Mouse (Mus musculus) cerebral cortex, adult 2 months (tissue): ENCODE data around the gene Celf5.

ENCODE experiments used
- WGBS: fragments of 180-500 bp; shearing (Covaris S2); methylation state at CpG from one replicate; pipeline ENCODE4 v1.1.7; 2018; 5-methylcytosine and 5-hydroxymethylcytosine counted together

Celf5 gene

GRCm38 (mm10) chr10:81452237-81452946 lies 30.1 kb downstream of the Celf5 start:
- 10% methylated on average over 36 of the region's 36 CpGs for WGBS

- WGBS: 73% methylated on average over 6 of the region's 6 CpGs
Measured at GRCm38 (mm10) chr10:81451365-81451745, 31.2 kb downstream of the Celf5 start.

- WGBS: 61% methylated on average over 9 of the region's 9 CpGs
Measured at GRCm38 (mm10) chr10:81450641-81451364, 31.7 kb downstream of the Celf5 start.

GRCm38 (mm10) chr10:81450140-81450539 lies 32.4 kb downstream of the Celf5 start:
- WGBS: 4% methylated on average over 7 of the region's 7 CpGs

GRCm38 (mm10) chr10:81445516-81445915 lies 37.0 kb downstream of the Celf5 start:
- WGBS: 34% methylated on average over 2 of the region's 2 CpGs

- WGBS: 46% methylated on average over 3 of the region's 3 CpGs
Measured at GRCm38 (mm10) chr10:81435436-81435835, 47.1 kb downstream of the Celf5 start.

GRCm38 (mm10) chr10:81434361-81435263 lies 47.9 kb downstream of the Celf5 start:
- 58% methylated on average over 15 of the region's 15 CpGs for WGBS

GRCm38 (mm10) chr10:81433541-81434289 lies 48.8 kb downstream of the Celf5 start:
- 59% methylated on average over 26 of the region's 26 CpGs for WGBS

GRCm38 (mm10) chr10:81432868-81433262 lies 49.6 kb downstream of the Celf5 start:
- WGBS: under 1% methylated on average over 17 of the region's 17 CpGs

GRCm38 (mm10) chr10:81432169-81432867 lies 50.2 kb downstream of the Celf5 start:
- 50% methylated on average over 21 of the region's 21 CpGs for WGBS

- WGBS: 18% methylated on average over 15 of the region's 15 CpGs
Measured at GRCm38 (mm10) chr10:81431526-81432168, 50.9 kb downstream of the Celf5 start.

GRCm38 (mm10) chr10:81430831-81431525 lies 51.5 kb downstream of the Celf5 start:
- 1% methylated on average over 54 of the region's 70 CpGs for WGBS

GRCm38 (mm10) chr10:81430141-81430830 lies 52.2 kb downstream of the Celf5 start:
- WGBS: 1% methylated on average over 68 of the region's 89 CpGs

- under 1% methylated on average over 20 of the region's 20 CpGs for WGBS
Measured at GRCm38 (mm10) chr10:81429605-81430061, 52.9 kb downstream of the Celf5 start.

GRCm38 (mm10) chr10:81429092-81429491 lies 53.4 kb downstream of the Celf5 start:
- WGBS: 54% methylated on average over 2 of the region's 2 CpGs

- 80% methylated on average over 7 of the region's 7 CpGs for WGBS
Measured at GRCm38 (mm10) chr10:81428507-81428870, 54.0 kb downstream of the Celf5 start.

- WGBS: 87% methylated on average over 8 of the region's 8 CpGs
Measured at GRCm38 (mm10) chr10:81427804-81428506, 54.6 kb downstream of the Celf5 start.

- WGBS: 33% methylated on average over 3 of the region's 3 CpGs
Measured at GRCm38 (mm10) chr10:81427327-81427726, 55.2 kb downstream of the Celf5 start.
